Mouse (Mus musculus): ENCODE results near the gene Cypt1.

Cypt1 gene

DNA sequence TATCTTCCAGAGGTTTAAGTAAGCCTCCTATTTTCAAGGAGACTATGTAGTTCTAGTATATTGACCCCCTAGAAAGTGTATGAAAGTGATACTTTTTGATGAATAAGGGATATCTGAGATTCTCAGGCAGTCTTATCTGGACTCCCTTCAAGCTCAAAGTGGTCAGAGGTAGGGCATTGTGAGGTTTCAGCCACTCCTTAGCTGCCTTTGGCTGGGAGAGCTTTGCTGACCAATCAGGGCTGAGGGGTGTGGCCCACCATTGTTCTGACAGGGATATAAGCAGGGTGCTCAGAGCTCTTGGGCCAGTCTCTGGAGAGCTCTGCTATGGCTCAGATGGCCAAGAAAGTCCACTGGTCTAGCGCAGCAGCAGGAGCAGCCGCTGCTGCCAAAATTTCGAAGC, at the start of gene Cypt1:
Gene Cypt1 (plus strand): TSS at position 301 of the 400 bp plus-strand sequence.
- DNase-seq (ENCODE audit: low read depth, low spot score): no peak

DNA sequence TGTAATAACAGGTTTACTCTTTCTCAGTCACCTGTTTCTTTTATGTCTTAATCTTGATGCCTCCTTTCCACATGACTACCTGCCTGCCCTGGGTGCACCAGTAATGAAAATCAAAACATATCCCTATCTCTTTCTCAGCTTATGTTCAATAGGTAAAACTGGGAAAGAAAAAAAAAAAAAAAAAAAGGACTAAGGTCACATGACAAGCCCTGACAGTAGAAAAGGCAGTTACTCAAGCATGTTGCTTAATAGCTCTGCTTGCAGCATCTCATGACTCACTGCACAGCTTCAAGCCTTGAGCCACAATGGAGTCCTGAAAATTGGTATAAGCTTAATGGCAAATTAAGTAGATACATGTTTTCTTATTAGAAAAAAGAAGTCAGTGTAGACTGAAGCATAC, 24.1 kb downstream of the Cypt1 start:
- no peak for DNase-seq (ENCODE audit: low read depth, low spot score)

DNA sequence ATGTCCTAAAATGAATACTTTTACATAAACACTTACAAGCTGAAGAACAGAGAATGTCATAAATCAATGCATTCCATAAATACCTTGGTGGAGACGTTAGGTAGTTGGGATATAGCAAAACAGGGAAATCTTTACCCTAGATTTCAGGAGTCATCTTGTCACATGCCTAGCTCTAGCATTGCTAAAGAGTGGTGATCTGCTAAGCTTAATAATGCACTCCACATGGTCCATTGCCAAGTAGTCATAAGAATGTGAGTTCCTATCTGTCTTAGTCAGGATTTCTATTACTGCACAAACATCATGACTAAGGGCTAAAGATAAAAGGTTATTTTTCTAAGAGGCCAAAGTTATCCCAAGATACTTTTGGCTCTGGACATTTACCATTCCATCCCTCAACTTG, 34.4 kb downstream of the Cypt1 start:
- no peak for DNase-seq (ENCODE audit: low read depth, low spot score)

DNA sequence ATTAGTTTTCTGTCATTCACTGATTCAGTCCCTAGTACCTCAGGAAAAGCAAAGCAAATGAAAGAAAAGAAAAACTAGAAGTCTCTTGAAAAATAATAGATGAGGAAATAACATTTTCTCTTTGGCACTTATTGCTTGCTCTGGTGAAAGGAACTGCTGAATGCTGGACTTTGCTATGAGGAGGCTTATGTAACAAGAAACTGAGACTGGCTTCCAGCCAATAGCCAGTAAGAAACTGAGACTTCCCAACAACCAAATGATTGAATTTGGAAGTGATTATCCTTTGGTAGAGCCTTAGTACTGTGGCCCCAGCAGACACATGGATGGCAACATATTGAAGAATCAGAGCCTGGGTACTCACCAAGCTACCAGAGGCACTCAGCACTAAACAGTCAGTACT, 35.8 kb downstream of the Cypt1 start:
- peak; percentile 8 for DNase-seq (ENCODE audit: low read depth, low spot score)

All from skeletal muscle tissue, adult 2 months (tissue).